ENCODE assay signal across 19 mouse cellular contexts in the genomic region with DNA sequence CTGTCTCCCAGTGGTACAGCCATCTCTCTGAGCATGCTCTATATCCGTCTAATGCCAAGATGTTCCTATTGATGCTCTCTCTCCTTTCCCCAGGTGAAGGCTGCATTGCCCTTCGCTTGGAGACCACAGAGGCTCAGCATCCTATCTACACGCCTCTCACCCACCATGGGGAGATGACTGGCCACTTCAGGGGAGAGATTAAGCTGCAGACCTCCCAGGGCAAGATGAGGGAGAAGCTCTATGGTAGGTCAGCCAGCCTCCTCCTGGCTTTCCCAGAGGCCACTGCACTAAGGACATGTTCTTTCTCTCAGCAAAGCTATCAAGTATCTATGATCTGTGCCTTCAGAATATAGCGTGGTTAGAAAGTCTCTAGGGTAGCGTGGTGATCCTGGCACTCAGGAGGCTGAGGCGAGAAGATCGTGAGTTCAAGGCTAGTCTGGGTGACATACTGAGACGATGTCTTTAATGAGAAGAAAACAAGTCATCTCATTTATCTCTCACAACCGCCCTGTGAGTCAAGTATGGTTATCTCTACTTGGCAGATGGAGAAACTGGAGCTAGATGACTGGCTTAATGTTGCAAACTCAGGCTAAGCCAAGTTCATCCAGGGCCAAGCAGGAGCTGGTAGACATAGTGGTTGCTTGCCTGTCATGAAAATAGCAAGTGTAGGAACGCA. TPM values are rescaled to one million over a fixed set of nuclear protein-coding genes. Genes with fewer than 3 reads are reported as not detected.
DNase-seq lines count a peak whose midpoint lies in the region; ATAC-seq and TF ChIP-seq lines count a peak whose summit lies in the region.
"Had no signal": no experiment of that assay in that cellular context is flagged by ENCODE, and none has a peak within 500 bp of the region (broad histone marks: within the 10 kb centered on the region; RNA-seq: fewer than 3 reads in every experiment).

No protein-coding gene starts in this region.

- no peaks in the 10 kb centered on the region for H3K36me3 ChIP-seq in intestine, embryonic 15.5 days
- H3K36me3 ChIP-seq in intestine, postnatal 0 days (ENCODE audit: control insufficient read depth, insufficient read depth) = no peaks in the 10 kb centered on the region; the same call in 1 of the 2 replicates
- H3K36me3 ChIP-seq in MEL (ENCODE audit: control insufficient read depth in 1 of 2, insufficient read depth in 2 of 2, low read length in 2 of 2) = peaks cover 28% of the 10 kb centered on the region in 2 experiments
- H3K36me3 ChIP-seq in liver, embryonic 15.5 days (replicated peaks) = peaks cover 23% of the 10 kb centered on the region
- no peaks in the 10 kb centered on the region for H3K36me3 ChIP-seq in midbrain, embryonic 13.5 days
- H3K36me3 ChIP-seq: embryonic facial prominence, embryonic 10.5 days; hindbrain, embryonic 10.5 days; limb, embryonic 10.5 days had no signal

- WGBS in intestine, embryonic 15.5 days = 85% methylated on average over 10 of the region's 10 CpGs
- 84% methylated on average over 10 of the region's 10 CpGs for WGBS in intestine, postnatal 0 days
- 35% methylated on average over 10 of the region's 10 CpGs for WGBS in liver, embryonic 15.5 days (ENCODE audit: insufficient replicate concordance)
- 86% methylated on average over 10 of the region's 10 CpGs for whole genome bisulfite sequencing in midbrain, embryonic 13.5 days

- H3K9me3 ChIP-seq in intestine, embryonic 15.5 days = no peaks in the 10 kb centered on the region
- H3K9me3 ChIP-seq in intestine, postnatal 0 days (ENCODE audit: control insufficient read depth) = no peaks in the 10 kb centered on the region
- no peaks in the 10 kb centered on the region for H3K9me3 ChIP-seq in MEL (replicated peaks; ENCODE audit: insufficient read depth, low read length)
- H3K9me3 ChIP-seq in liver, embryonic 15.5 days (replicated peaks) = no peaks in the 10 kb centered on the region
- H3K9me3 ChIP-seq in midbrain, embryonic 13.5 days = peaks cover 3% of the 10 kb centered on the region; the same call in 1 of the 2 replicates
- H3K9me3 ChIP-seq: embryonic facial prominence, embryonic 10.5 days; limb, embryonic 10.5 days had no signal

- TF ChIP-seq RAD21 in MEL (IDR thresholded peaks at IDR 0.05; ENCODE audit: low read depth, low read length) = no peak; the same call in 1 of the 2 replicates

- no peak overlapping the region for H3K4me3 ChIP-seq in intestine, embryonic 15.5 days (replicated peaks)
- H3K4me3 ChIP-seq in intestine, postnatal 0 days (ENCODE audit: low read depth, low read length) = no peak overlapping the region
- no peak overlapping the region for H3K4me3 ChIP-seq in MEL (ENCODE audit: control insufficient read depth in 1 of 2, insufficient read depth in 1 of 2, low read depth in 2 of 2, low read length in 2 of 2)
- no peak overlapping the region for H3K4me3 ChIP-seq in liver, embryonic 15.5 days (replicated peaks)
- H3K4me3 ChIP-seq in midbrain, embryonic 13.5 days (replicated peaks) = no peak overlapping the region
- H3K4me3 ChIP-seq: embryonic facial prominence, embryonic 10.5 days; heart, embryonic 13.5 days; hindbrain, embryonic 10.5 days; limb, embryonic 10.5 days; myocyte had no signal

- no peaks in the 10 kb centered on the region for H3K4me1 ChIP-seq in intestine, embryonic 15.5 days (replicated peaks)
- H3K4me1 ChIP-seq in intestine, postnatal 0 days (replicated peaks; ENCODE audit: control insufficient read depth, insufficient read depth, low read length) = no peaks in the 10 kb centered on the region
- H3K4me1 ChIP-seq in MEL (ENCODE audit: control insufficient read depth in 1 of 2, insufficient read depth in 2 of 2, low read length in 2 of 2) = peaks cover 20% of the 10 kb centered on the region in 2 experiments
- peaks cover 63% of the 10 kb centered on the region for H3K4me1 ChIP-seq in liver, embryonic 15.5 days (replicated peaks)
- H3K4me1 ChIP-seq in midbrain, embryonic 13.5 days (replicated peaks) = peaks cover 13% of the 10 kb centered on the region
- H3K4me1 ChIP-seq: heart, embryonic 13.5 days; limb, embryonic 10.5 days had no signal

- ATAC-seq in intestine, embryonic 15.5 days = peak; percentile 66; the same call in 1 of the 2 replicates
- no peak for ATAC-seq in intestine, postnatal 0 days
- ATAC-seq in erythroblast, adult 5-6 weeks (replicated peaks; ENCODE audit: low FRiP score, poor library complexity, severe bottlenecking) = peak; percentile 84
- peak; percentile 92 for ATAC-seq in liver, embryonic 15.5 days (ENCODE audit: insufficient read depth)
- ATAC-seq in midbrain, embryonic 13.5 days = no peak

- H3K9ac ChIP-seq in intestine, embryonic 15.5 days = no peak overlapping the region
- no peak overlapping the region for H3K9ac ChIP-seq in intestine, postnatal 0 days (ENCODE audit: low read depth, low read length)
- no peak overlapping the region for H3K9ac ChIP-seq in MEL (ENCODE audit: control insufficient read depth, low read depth, low read length, poor library complexity, severe bottlenecking)
- H3K9ac ChIP-seq in liver, embryonic 15.5 days = peak overlapping the region; percentile 52
- no peak overlapping the region for H3K9ac ChIP-seq in midbrain, embryonic 13.5 days (replicated peaks)
- H3K9ac ChIP-seq: heart, embryonic 13.5 days had no signal

- no peak overlapping the region for H3K27ac ChIP-seq in intestine, embryonic 15.5 days
- no peak overlapping the region for H3K27ac ChIP-seq in intestine, postnatal 0 days (ENCODE audit: low read depth, low read length)
- peak overlapping the region; percentile 85 for H3K27ac ChIP-seq in MEL (ENCODE audit: control insufficient read depth, low read depth, low read length)
- H3K27ac ChIP-seq in liver, embryonic 15.5 days (replicated peaks) = peak overlapping the region; percentile 98
- H3K27ac ChIP-seq in midbrain, embryonic 13.5 days = no peak overlapping the region
- H3K27ac ChIP-seq: embryonic facial prominence, embryonic 10.5 days; heart, embryonic 13.5 days; hindbrain, embryonic 10.5 days; limb, embryonic 10.5 days had no signal

- TF ChIP-seq EP300 in MEL (IDR thresholded peaks at IDR 0.05; ENCODE audit: low read depth in 1 of 2, low read length in 2 of 2) = peak; percentile 95

- H3K4me2 ChIP-seq in intestine, embryonic 15.5 days (replicated peaks) = no peak overlapping the region
- H3K4me2 ChIP-seq in intestine, postnatal 0 days (replicated peaks; ENCODE audit: low read depth) = no peak overlapping the region
- peak overlapping the region; percentile 64 for H3K4me2 ChIP-seq in liver, embryonic 15.5 days
- H3K4me2 ChIP-seq in midbrain, embryonic 13.5 days (replicated peaks) = no peak overlapping the region
- H3K4me2 ChIP-seq: heart, embryonic 13.5 days; midbrain, embryonic 11.5 days had no signal

- H3K79me2 ChIP-seq in MEL (ENCODE audit: control insufficient read depth, insufficient read depth, low read length, poor library complexity) = no peaks in the 10 kb centered on the region

- no peak for TF ChIP-seq CTCF in intestine, postnatal 0 days (IDR thresholded peaks at IDR 0.05; ENCODE audit: low read depth)
- no peak for TF ChIP-seq CTCF in MEL (IDR thresholded peaks at IDR 0.05 in 2 of 3, conservative IDR thresholded peaks at IDR 0.05 in 1 of 3; ENCODE audit: control insufficient read depth in 1 of 3, insufficient read depth in 1 of 3, low read depth in 2 of 3, low read length in 3 of 3, poor library complexity in 1 of 3, severe bottlenecking in 1 of 3)

- no peaks in the 10 kb centered on the region for H3K27me3 ChIP-seq in intestine, embryonic 15.5 days (replicated peaks)
- H3K27me3 ChIP-seq in intestine, postnatal 0 days (replicated peaks; ENCODE audit: control insufficient read depth, insufficient read depth, low read length) = no peaks in the 10 kb centered on the region
- H3K27me3 ChIP-seq in MEL (ENCODE audit: control insufficient read depth in 1 of 2, insufficient read depth in 2 of 2, low read length in 2 of 2) = no peaks in the 10 kb centered on the region
- H3K27me3 ChIP-seq in liver, embryonic 15.5 days = no peaks in the 10 kb centered on the region
- no peaks in the 10 kb centered on the region for H3K27me3 ChIP-seq in midbrain, embryonic 13.5 days
- H3K27me3 ChIP-seq: heart, embryonic 13.5 days had no signal

- DNase-seq in MEL (ENCODE audit: low read depth, low spot score) = peak; percentile 94
- DNase-seq in cerebellum, adult 8-10 months = no peak
- no peak for DNase-seq in kidney, postnatal 14 days
- DNase-seq: adrenal gland, adult 2 months; cerebellum, postnatal 25 days; gastrocnemius, postnatal 36 days; kidney, postnatal 25 days; right cerebral cortex, adult 18-20 months had no signal

- no peak for TF ChIP-seq POLR2A in MEL (IDR thresholded peaks at IDR 0.05; ENCODE audit: control insufficient read depth in 1 of 2, insufficient read depth in 1 of 2, low read depth in 1 of 2, low read length in 2 of 2, poor library complexity in 1 of 2)

TF ChIP-seq in MEL, 35 proteins besides CTCF, POLR2A, EP300 and RAD21 (continues in another document):
- no peak for TF ChIP-seq NRF1 (IDR thresholded peaks at IDR 0.05; ENCODE audit: insufficient read depth, low read depth, low read length, poor library complexity, severe bottlenecking)
- no peak for TF ChIP-seq SMC3 (IDR thresholded peaks at IDR 0.05; ENCODE audit: low read depth, low read length)
- TF ChIP-seq RCOR1 (IDR thresholded peaks at IDR 0.05; ENCODE audit: low read depth, low read length) = no peak; the same call in 1 of the 2 replicates
- no peak for TF ChIP-seq CHD2 (IDR thresholded peaks at IDR 0.05; ENCODE audit: low read length)
- no peak for TF ChIP-seq GABPA (IDR thresholded peaks at IDR 0.05; ENCODE audit: low read depth, low read length)
- TF ChIP-seq E2F4 (IDR thresholded peaks at IDR 0.05; ENCODE audit: borderline replicate concordance, low read depth, low read length) = no peak
- 0 out of 2 replicates have a peak, but pooled peaks have one; percentile 33 for TF ChIP-seq MYC (IDR thresholded peaks at IDR 0.05; ENCODE audit: low read depth, low read length)
- peak; percentile 96 for TF ChIP-seq TBP (IDR thresholded peaks at IDR 0.05; ENCODE audit: low read depth, low read length)
- TF ChIP-seq MYB (IDR thresholded peaks at IDR 0.05; ENCODE audit: low read depth, low read length) = peak; percentile 81
- no peak for TF ChIP-seq MEF2A (IDR thresholded peaks at IDR 0.05; ENCODE audit: extremely low read depth, insufficient replicate concordance, low read depth, low read length, poor library complexity, severe bottlenecking)

RNA-seq across cellular contexts. Expression of a gene that starts 43.6 kb away (rescaled TPM):
- 25.4 and 26.6 TPM in 2 replicates for polyA plus RNA-seq in intestine, embryonic 15.5 days (2015; fragmentation: Nextera tagmentation; extraction: Ambion mirVana)
- 12.8 and 14.9 TPM in 2 replicates for polyA plus RNA-seq in intestine, postnatal 0 days (2015; fragmentation: Nextera tagmentation; extraction: Ambion mirVana)
- 25.7 and 34.0 TPM in 2 replicates for total RNA-seq in MEL (2012; rRNA removed)
- polyA plus RNA-seq in MEL (2012; ENCODE audit: insufficient read depth in 1 of 2, insufficient read length in 2 of 2, low read depth in 1 of 2, low replicate concordance in 2 of 2, missing spikeins in 1 of 2) = 10 to 100 TPM in 1 of 2 experiments, not detected in 1; 33.8 TPM
- total RNA-seq in erythroblast, adult 5-6 weeks (2015; ENCODE audit: low replicate concordance) = 38.9 and 57.8 TPM in 2 replicates
- 73.7 and 95.3 TPM in 2 replicates for total RNA-seq in erythroblast, adult 5-6 weeks (2017; ENCODE audit: low replicate concordance)
- polyA plus RNA-seq in liver, embryonic 15.5 days (2015; fragmentation: Nextera tagmentation; extraction: Ambion mirVana) = 15.0 and 16.4 TPM in 2 replicates
- polyA plus RNA-seq in midbrain, embryonic 13.5 days (2015; fragmentation: Nextera tagmentation; extraction: Ambion mirVana) = 57.6 and 62.4 TPM in 2 replicates

Comparison
In these comparisons a context has a peak if more than half of its experiments do, and no peak if none do; other contexts are left out.
1. ATAC-seq: peak in intestine, embryonic 15.5 days (single experiment), erythroblast, adult 5-6 weeks (single experiment) and liver, embryonic 15.5 days (single experiment); none in intestine, postnatal 0 days (single experiment) and midbrain, embryonic 13.5 days (single experiment).
2. H3K27ac ChIP-seq: peak in MEL (single experiment) and liver, embryonic 15.5 days (single experiment); none in intestine, embryonic 15.5 days (single experiment), intestine, postnatal 0 days (single experiment) and midbrain, embryonic 13.5 days (single experiment).